Mouse (Mus musculus) cerebellum, adult 2 months (tissue): ENCODE data around the gene Slc5a7.

ENCODE experiments used
- CTCF ChIP-seq: fragments of 200-500 bp; IDR thresholded peaks from 2 replicates; pipeline ENCODE4 v1.5.1; 2011; ENCODE audit warnings: low read depth, mild to moderate bottlenecking, control low read depth, low read length, moderate library complexity, borderline replicate concordance; ENCODE audit not compliant: insufficient read depth
- POLR2A ChIP-seq: fragments of 200-500 bp; IDR thresholded peaks from 2 replicates; pipeline ENCODE4 v1.6.1; 2011; ENCODE audit warnings: low read length, control low read depth, borderline replicate concordance; ENCODE audit not compliant: insufficient read depth

DNA sequence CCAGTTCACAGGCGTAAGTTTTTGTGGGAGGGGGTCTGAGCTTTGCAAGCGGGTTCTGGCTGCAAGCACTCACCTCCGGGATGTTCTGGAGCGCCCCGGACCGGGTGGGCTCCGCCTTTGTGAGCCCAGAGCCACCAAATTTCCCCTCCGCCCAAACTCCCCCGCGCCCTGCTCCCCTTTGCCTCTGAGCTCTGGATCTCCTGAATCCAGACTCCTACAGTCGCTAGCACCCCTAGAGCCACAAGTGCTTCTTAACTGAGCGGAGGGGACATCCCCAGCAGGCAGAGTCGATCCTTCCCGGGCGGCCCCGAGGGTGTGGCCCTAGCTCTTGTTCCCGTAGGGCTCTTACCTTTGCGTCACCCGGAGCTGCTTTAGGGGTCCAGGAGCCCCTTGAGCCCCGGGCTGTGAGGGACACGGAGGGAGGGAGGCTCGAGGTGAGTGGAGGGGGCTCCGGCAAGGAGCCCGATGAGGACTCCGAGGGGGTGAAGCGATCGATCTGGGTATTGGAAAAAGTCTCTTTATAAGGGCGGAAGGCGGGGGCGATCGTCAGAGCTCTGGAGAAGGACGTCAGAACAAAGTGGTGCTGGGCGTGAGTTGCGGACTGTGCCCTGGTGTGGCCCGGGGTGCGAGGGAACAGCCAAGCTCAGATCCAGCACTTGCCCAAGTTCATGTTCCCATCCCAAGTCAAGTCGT is 456 bp downstream of the Slc5a7 start:
- TF ChIP-seq CTCF: no peak
- no peak for TF ChIP-seq POLR2A
